Mouse (Mus musculus) kidney, adult 9 months (tissue): Measurements from ENCODE around the gene Asz1.
A peak's percentile ranks its signal among the peaks of the same experiment; 100 is the strongest.

Experiments
- DNase-seq: peaks from one replicate; pipeline ENCODE4 v3.0.0; 2022

Gene Asz1

DNA sequence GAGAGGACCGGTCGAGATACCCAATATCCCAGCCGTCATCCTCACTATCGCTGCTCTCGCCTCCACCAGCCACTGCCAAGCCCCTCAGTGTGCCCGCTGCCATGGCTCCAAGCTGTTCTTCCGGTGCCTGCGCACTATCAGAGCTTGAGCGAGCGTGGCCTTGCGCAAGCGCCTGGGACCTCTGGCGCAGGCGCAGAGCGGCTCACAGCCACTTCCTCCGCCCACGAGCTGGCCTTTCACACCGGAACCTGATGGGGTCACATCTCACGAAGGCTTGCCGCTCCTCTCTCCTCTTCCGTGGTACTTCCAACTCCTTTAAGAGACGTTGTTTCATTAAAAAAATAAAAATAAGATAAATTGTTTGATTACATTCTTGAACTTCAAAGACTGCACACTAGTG lies at the start of gene Asz1:
Gene Asz1 (minus strand): TSS at position 128 of the 400 bp plus-strand sequence.
- DNase-seq: no peak

GRCm38 (mm10) chr6:18153031-18153430 lies 44.2 kb upstream of the Asz1 start:
- DNase-seq: peak; percentile 44

GRCm38 (mm10) chr6:18135246-18135645 lies 26.4 kb upstream of the Asz1 start:
- DNase-seq: no peak

DNA sequence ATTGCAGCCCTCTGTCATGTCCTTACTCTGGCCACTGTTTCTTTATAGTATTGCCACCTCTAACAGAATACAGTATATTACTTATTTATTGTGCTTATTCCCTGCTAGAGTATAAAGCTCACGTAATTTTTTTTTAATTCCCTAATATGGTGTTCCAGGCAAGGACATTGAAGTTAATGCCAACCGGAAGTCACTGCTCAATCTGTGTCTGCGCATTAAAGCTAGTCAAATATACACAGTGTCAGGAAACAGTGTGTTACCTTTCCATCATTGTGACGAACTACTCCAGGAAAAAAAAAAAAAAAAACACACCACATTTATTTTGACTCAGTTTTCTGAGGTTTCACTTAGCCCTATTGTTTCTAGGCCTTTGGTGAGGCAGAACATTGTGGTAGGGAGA lies 19.2 kb upstream of the Asz1 start:
- DNase-seq: no peak

GRCm38 (mm10) chr6:18127206-18127983 lies 18.5 kb upstream of the Asz1 start:
- DNase-seq: peak; percentile 34

- DNase-seq: no peak
Observed at GRCm38 (mm10) chr6:18096861-18097260, 12.0 kb downstream of the Asz1 start.

GRCm38 (mm10) chr6:18089098-18089497 lies 19.8 kb downstream of the Asz1 start:
- no peak for DNase-seq

DNA sequence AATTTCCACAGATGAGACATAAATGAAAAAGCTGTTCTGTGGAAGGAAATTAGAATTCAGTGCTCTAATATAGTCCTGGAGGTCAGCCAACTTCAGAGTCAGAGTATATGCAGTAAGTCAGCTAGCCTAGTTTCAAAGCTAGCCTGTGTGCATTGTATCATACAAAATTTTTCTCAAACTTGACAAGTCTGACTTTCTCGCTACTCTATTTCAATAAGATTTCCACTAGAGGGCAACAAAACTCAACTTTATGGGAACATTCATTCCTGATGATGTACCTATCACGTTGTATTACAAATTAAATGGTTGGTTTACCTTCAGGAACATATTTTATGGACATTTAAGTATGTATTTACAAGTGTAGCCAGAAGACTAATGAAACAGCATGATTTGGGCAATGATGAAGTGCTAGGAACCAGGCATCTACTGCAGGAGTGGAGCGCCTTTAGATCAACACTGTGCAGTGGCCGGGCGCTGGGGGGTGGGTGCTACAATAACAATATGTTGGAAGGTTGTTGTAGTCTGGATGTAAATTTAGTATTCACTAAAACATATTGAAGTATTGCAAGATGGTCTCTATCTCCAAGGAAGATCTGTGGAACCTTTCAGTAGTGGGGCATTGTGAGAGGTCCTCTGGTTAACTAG lies 21.6 kb downstream of the Asz1 start:
- peak; percentile 12 for DNase-seq

- DNase-seq: peak; percentile 26
Observed at GRCm38 (mm10) chr6:18078615-18079014, 30.2 kb downstream of the Asz1 start.

DNA sequence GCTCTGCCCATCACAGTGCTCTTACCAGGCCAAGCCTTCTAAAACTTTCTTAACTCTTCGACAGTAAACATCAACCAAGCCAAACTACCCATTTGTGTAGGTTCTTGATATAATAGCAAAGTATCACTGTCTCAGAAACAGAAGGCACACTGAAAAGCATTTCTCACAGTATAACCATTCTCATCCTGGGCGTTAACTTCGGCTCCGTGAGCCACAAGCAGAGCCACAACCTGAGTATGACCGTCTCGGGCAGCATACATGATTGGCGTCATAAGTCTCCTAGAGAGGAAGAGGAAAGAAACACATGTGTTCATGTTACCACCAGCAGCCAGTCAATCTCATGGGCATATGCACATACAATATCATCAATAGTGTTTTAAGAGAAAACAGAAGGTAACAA lies 31.9 kb downstream of the Asz1 start:
- DNase-seq: no peak

GRCm38 (mm10) chr6:18076577-18076976 lies 32.3 kb downstream of the Asz1 start:
- no peak for DNase-seq

- no peak for DNase-seq
Observed at GRCm38 (mm10) chr6:18057899-18058298, 51.0 kb downstream of the Asz1 start.

- DNase-seq: no peak
Observed at GRCm38 (mm10) chr6:18051702-18052101, 57.2 kb downstream of the Asz1 start.

DNA sequence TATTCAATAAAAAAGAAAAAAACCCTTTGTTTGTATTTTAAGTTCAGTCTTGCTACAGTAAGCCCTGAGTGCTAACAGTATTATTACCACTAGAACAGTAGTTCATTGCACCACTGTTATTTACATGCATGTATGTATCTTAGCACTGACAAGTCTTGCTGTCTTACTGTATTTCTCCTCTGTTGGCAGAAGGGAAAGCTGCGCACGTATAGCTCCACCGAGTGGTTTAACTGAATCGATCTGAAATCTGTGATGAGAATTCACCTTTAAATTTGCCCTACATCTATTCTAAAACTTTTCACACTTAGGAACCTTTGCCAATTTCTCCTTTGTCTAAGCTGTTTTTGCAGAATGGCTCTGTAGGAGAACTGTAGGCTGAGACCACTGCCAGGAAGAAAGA lies 64.6 kb downstream of the Asz1 start:
- no peak for DNase-seq

GRCm38 (mm10) chr6:18043172-18043571 lies 65.7 kb downstream of the Asz1 start:
- DNase-seq: no peak

DNA sequence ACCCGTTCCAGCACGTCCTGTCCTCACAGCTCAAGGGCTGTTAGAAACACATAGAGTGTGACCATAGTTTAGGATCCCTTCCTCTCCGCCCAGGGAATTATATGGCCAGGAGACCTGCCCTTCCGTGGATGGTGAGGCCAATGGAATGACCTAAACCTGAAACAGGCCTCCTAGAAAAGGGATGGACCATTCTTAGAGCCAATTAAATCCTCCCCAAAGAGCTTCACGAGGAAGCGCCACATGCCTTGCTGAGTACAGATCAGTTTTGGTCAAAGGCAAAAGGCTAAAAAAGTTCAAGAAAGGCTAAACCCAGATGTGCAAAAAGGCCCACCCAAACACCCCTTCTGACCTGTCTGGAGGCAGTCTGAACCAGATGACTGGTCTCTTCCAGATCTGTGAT lies 76.6 kb downstream of the Asz1 start:
- no peak for DNase-seq

- peak; percentile 31 for DNase-seq
Observed at GRCm38 (mm10) chr6:18031509-18032010, 77.3 kb downstream of the Asz1 start.

GRCm38 (mm10) chr6:18030868-18031508 lies 77.9 kb downstream of the Asz1 start:
- DNase-seq: no peak

DNA sequence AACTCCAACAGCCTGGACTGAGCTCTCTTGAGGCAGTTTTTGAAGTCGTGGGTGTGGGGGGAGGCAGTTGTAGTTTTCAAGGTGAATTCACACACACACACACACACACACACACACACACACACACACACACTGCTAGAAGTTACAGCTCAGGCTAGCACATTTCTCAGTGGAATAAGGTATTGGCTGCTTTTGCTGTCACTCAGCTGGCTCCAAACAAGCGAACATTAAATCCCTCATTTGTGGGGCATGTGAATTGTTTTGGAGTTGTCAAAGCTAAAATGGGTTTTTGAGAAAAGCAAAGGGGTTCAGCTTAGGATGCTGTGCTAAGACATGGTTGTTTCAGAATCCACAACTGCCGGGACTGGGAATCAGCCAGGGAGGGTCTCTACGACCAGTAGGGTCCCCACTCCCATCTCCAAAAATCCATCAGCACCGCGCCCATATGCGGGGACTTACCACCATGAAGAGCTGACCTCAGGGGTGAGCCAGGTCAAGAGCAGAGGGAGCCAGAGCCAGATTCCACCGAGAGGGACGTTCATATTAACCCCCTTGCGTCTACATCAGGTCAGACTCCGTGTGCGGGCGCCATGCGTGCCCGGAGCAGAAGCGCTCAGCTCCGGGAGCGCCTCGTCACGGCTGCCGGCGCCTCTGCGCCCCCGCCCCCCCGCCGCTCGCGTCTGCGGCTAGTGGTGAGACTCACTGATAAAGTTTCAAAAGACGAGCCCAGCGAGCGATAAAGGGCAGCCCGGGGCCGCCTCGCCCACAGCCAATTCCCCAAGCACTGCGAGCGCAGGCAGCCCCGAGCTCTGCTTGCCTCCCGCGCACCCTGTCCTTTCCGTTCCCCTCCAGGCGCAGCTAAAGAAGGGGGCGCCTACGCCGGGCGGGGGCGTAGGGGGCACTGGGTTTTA lies 78.9 kb downstream of the Asz1 start, which contains the start of gene Wnt2:
Gene Wnt2 (minus strand): TSS at position 840 of the 911 bp plus-strand sequence.
- no peak for DNase-seq

DNA sequence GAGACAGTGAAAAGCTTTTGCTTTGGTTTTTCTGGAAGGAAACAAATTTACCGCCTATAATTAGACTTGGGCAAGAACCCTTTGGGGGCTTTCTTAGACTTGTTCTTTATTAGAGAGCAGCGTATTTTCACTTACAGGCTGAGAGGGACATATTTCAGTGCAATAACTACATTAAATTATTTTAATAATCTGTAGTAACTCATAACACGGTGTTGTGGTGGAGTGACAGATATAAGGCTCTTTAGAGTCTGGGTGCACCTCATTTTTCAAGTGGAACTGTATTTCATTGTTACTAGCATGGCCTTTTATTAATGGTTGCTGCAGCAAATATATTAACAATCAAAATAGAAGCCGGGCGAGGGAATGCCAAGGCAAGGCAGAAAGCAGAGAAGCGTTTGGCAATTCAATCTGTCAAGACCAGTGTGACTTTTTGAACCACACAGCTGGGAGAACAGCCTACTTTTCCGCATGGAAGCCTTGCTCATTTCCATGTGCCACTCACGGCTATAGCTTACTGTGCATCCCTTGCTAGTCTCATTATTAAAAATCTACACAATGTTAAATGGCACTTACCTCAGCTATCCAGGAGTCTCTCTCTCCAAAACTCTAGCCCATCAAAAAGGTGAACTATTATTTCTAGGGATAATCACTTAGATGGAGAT lies 84.6 kb downstream of the Asz1 start:
- no peak for DNase-seq

- no peak for DNase-seq
Observed at GRCm38 (mm10) chr6:18013346-18013745, 95.5 kb downstream of the Asz1 start.

DNA sequence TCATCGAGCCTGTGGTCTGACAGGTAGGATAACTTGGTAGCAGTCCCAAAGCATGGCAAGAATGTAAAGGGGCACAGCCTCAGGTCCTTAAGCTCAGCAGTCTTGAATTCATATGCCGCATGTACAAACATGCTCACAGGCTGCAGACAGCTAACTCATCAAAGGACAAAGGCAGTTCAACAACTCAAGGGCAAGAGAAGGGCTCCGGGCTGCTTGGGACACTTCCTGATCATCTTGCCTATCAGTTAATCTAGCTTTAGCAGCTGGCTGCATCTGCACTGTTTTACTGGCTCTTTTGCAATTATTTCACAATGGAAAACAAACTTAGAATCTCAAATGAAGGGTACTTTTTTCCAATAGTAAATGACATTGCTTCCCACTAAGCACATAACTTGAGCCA lies 101.5 kb downstream of the Asz1 start:
- DNase-seq: no peak
